Mouse (Mus musculus) forebrain, embryonic 11.5 days (tissue): ENCODE data around the gene Bnipl. TPM values are rescaled to one million over a fixed set of nuclear protein-coding genes. Genes with fewer than 3 reads are reported as not detected.

ENCODE experiments used
- ATAC-seq: fragments of 200-750 bp; cut with Nextera tagmentation; replicated peaks from 2 replicates; pipeline ENCODE4 v1.8.0; 2017; ENCODE audit warnings: moderate TSS enrichment; ENCODE audit not compliant: low FRiP score
- DNase-seq: peaks from one replicate; pipeline ENCODE4 v3.0.0-alpha.2; 2017; ENCODE audit warnings: low spot score
- H3K27ac ChIP-seq: fragments of 300-500 bp; sonication (generic); 2 replicates; pipeline ENCODE4 v1.5.1; 2014; ENCODE audit warnings: low read depth, low read length
- H3K27me3 ChIP-seq: fragments of 300-500 bp; sonication (generic); 2 replicates; pipeline ENCODE4 v1.6.1; 2014; ENCODE audit warnings: mild to moderate bottlenecking, low read length, mixed read lengths; ENCODE audit not compliant: control insufficient read depth, insufficient read depth
- H3K36me3 ChIP-seq: fragments of 300-500 bp; sonication (generic); 2 replicates; pipeline ENCODE4 v1.6.1; 2014; ENCODE audit warnings: mild to moderate bottlenecking, low read length, moderate library complexity, mixed read lengths; ENCODE audit not compliant: control insufficient read depth, insufficient read depth
- H3K4me1 ChIP-seq: fragments of 300-500 bp; sonication (generic); replicated peaks from 2 replicates; pipeline ENCODE4 v1.6.1; 2014; ENCODE audit warnings: low read length, mixed read lengths; ENCODE audit not compliant: control insufficient read depth, insufficient read depth
- H3K4me2 ChIP-seq: fragments of 300-500 bp; sonication (generic); 2 replicates; pipeline ENCODE4 v1.6.1; 2014; ENCODE audit warnings: low read depth, mild to moderate bottlenecking, low read length, moderate library complexity, mixed read lengths; ENCODE audit not compliant: severe bottlenecking
- H3K4me3 ChIP-seq: fragments of 300-500 bp; sonication (generic); 2 replicates; pipeline ENCODE4 v1.5.1; 2014; ENCODE audit warnings: low read depth, low read length
- H3K9ac ChIP-seq: fragments of 300-500 bp; sonication (generic); 2 replicates; pipeline ENCODE4 v1.6.1; 2014; ENCODE audit warnings: low read length
- H3K9me3 ChIP-seq: fragments of 300-500 bp; sonication (generic); 2 replicates; pipeline ENCODE4 v1.6.1; 2016; ENCODE audit warnings: low read length, mixed read lengths; ENCODE audit not compliant: control insufficient read depth
- WGBS: fragments of 180-500 bp; shearing (Covaris S2); extraction: QIAGEN DNeasy Blood & Tissue Kit; methylation state at CpG from one replicate; pipeline ENCODE4 v1.1.7; 2014; 5-methylcytosine and 5-hydroxymethylcytosine counted together
- polyA plus RNA-seq: library from polyadenylated mRNA; unstranded; fragments of >200 nt; fragmentation: Nextera tagmentation; extraction: Ambion mirVana; gene quantifications from 2 replicates; pipeline ENCODE4 v1.2.1, GENCODE M21; 2014

The Bnipl gene
- polyA plus RNA-seq, 1 experiment from 2014 or later = 0.72 TPM

DNA sequence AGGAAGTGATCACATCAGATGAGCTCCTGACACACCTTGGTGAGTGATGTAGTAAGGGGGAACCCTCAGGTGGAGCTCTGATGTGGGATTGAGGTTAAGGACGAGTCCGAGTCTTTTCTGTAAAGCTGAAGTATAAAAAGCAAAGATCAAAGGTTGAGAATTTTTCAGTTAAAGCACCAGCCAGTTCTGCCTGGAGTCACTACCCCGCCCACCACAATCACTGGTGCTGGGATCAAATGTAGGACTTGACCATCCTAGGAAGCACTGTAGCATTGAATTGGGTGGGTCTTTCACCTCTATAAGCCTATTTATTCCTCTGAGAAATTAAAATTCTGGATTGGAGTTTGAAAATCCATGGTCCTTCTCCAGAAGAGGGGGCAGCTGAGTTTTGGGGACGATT, 40.0 kb upstream of the Bnipl start:
- Histone ChIP-seq H3K27ac (no peak overlapping the region), H3K9me3 (no peaks in the 10 kb centered on the region), H3K4me3 (no peak overlapping the region), H3K4me1 (no peaks in the 10 kb centered on the region), H3K36me3 (no peaks in the 10 kb centered on the region; the same call in 1 of the 2 replicates), H3K4me2 (no peak overlapping the region), H3K9ac (no peak overlapping the region), H3K27me3 (no peaks in the 10 kb centered on the region)
- ATAC-seq = no peak
- WGBS = 91% methylated on average over 4 of the region's 4 CpGs
- DNase-seq = no peak

DNA sequence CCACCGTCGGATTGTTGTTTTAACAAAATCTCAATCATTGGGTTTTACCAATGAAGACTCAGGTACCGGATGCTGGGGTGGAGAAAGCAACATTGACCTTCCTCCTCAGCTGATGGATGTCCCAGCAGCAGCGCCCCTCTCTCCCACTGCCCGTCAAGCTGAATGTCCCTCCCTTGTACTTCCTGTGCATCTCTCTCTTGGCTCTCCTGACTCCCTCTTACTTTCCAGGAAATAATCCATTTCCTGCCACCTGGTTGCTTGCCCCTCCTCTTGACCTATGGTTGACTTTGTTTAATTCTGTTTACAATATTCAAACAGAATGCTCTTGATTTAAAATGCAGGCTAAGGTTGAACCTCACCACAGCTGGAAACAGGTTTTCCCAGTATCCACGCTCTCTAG, 39.2 kb upstream of the Bnipl start:
- Histone ChIP-seq H3K4me1 (no peaks in the 10 kb centered on the region), H3K36me3 (no peaks in the 10 kb centered on the region; the same call in 1 of the 2 replicates), H3K4me3 (no peak overlapping the region), H3K9ac (no peak overlapping the region), H3K27me3 (no peaks in the 10 kb centered on the region), H3K4me2 (no peak overlapping the region), H3K27ac (no peak overlapping the region), H3K9me3 (no peaks in the 10 kb centered on the region)
- 79% methylated on average over 6 of the region's 6 CpGs for WGBS
- ATAC-seq = no peak
- no peak for DNase-seq

- DNase-seq (no peak), ATAC-seq (no peak)
- no peak overlapping the region for H3K9ac ChIP-seq
- H3K27me3 ChIP-seq = no peaks in the 10 kb centered on the region
- H3K27ac ChIP-seq = no peak overlapping the region
- no peaks in the 10 kb centered on the region for H3K9me3 ChIP-seq
- H3K4me3 ChIP-seq = no peak overlapping the region
- H3K4me1 ChIP-seq = no peaks in the 10 kb centered on the region
- no peaks in the 10 kb centered on the region; the same call in 1 of the 2 replicates for H3K36me3 ChIP-seq
- H3K4me2 ChIP-seq = no peak overlapping the region
- WGBS = 93% methylated on average over 4 of the region's 4 CpGs
These were observed 38.4 kb upstream of the Bnipl start for GRCm38 (mm10) chr3:95289419-95289818.

DNA sequence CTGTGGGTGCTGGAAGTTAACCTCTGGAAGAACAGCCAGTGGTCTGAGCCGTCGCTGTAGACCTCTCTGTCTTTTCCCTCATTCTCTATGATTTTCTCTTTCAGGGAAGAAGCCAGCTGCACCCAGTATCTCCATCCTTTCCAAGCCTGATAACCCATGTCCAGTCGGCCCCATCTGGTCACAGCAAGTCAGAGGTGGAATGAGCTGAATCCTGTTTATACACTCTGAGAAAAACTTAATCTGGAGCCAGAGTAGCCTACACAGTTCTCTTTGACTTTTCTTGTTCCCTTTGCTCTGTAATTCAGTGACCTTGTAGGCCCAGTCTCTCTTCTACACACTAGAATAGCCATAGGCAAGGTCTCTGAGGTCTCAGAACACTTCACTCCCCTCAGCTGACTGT, 36.5 kb upstream of the Bnipl start:
- DNase-seq (no peak), ATAC-seq (no peak)
- Histone ChIP-seq H3K4me1 (peaks cover 6% of the 10 kb centered on the region), H3K9ac (no peak overlapping the region), H3K36me3 (no peaks in the 10 kb centered on the region), H3K9me3 (no peaks in the 10 kb centered on the region), H3K27me3 (no peaks in the 10 kb centered on the region), H3K27ac (no peak overlapping the region), H3K4me3 (no peak overlapping the region), H3K4me2 (no peak overlapping the region)
- WGBS = 92% methylated on average over 3 of the region's 3 CpGs

DNA sequence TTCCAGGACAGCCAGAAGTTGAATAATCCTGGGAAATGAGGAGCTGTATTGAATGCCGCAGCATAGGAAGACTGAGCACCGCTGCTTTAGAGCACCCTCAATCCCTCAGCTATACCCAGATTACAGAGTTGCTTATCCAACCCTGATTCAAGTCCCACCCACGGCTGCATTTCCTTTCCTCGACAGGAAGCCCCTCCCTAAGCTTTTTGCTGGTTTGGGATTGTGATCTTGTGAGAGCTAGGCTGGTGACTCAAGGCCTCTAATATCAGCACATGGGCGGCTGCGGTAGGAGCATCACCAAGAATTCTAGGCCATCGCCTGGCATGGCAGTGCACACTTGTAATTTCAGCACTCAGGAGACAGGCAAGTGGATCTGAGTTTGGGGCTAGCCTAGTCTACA, 35.5 kb upstream of the Bnipl start:
- Histone ChIP-seq H3K27ac (no peak overlapping the region), H3K4me2 (no peak overlapping the region), H3K36me3 (no peaks in the 10 kb centered on the region), H3K9me3 (no peaks in the 10 kb centered on the region), H3K9ac (no peak overlapping the region), H3K27me3 (no peaks in the 10 kb centered on the region), H3K4me1 (peaks cover 6% of the 10 kb centered on the region), H3K4me3 (no peak overlapping the region)
- 87% methylated on average over 7 of the region's 7 CpGs for WGBS
- no peak for ATAC-seq
- DNase-seq = no peak

- DNase-seq (no peak), ATAC-seq (no peak)
- Histone ChIP-seq H3K4me3 (no peak overlapping the region), H3K4me1 (peaks cover 6% of the 10 kb centered on the region), H3K4me2 (no peak overlapping the region), H3K9ac (no peak overlapping the region), H3K36me3 (no peaks in the 10 kb centered on the region), H3K27ac (no peak overlapping the region), H3K27me3 (no peaks in the 10 kb centered on the region), H3K9me3 (no peaks in the 10 kb centered on the region)
- WGBS = 74% methylated on average over 5 of the region's 5 CpGs
These were observed 35.0 kb upstream of the Bnipl start for GRCm38 (mm10) chr3:95286011-95286410.

- WGBS = 96% methylated on average over 5 of the region's 5 CpGs
- no peak overlapping the region for H3K27ac ChIP-seq
These were observed 34.4 kb upstream of the Bnipl start for GRCm38 (mm10) chr3:95285390-95285789.

GRCm38 (mm10) chr3:95284501-95285281, 33.7 kb upstream of the Bnipl start:
- Histone ChIP-seq H3K9me3 (no peaks in the 10 kb centered on the region), H3K9ac (no peak overlapping the region), H3K4me3 (no peak overlapping the region), H3K36me3 (no peaks in the 10 kb centered on the region), H3K27ac (no peak overlapping the region), H3K4me1 (peaks cover 8% of the 10 kb centered on the region), H3K27me3 (no peaks in the 10 kb centered on the region), H3K4me2 (peak overlapping the region; percentile 84; the same call in 1 of the 2 replicates)
- DNase-seq = no peak
- no peak for ATAC-seq
- WGBS = 90% methylated on average over 12 of the region's 12 CpGs

More at GRCm38 (mm10) chr3:95285390-95285789, 34.4 kb upstream of the Bnipl start:
- no peaks in the 10 kb centered on the region for H3K9me3 ChIP-seq
- peaks cover 8% of the 10 kb centered on the region for H3K4me1 ChIP-seq
- ATAC-seq = no peak
- H3K36me3 ChIP-seq = no peaks in the 10 kb centered on the region
- no peak for DNase-seq
- no peak overlapping the region for H3K4me2 ChIP-seq
- H3K4me3 ChIP-seq = no peak overlapping the region
- no peak overlapping the region for H3K9ac ChIP-seq
- no peaks in the 10 kb centered on the region for H3K27me3 ChIP-seq

DNA sequence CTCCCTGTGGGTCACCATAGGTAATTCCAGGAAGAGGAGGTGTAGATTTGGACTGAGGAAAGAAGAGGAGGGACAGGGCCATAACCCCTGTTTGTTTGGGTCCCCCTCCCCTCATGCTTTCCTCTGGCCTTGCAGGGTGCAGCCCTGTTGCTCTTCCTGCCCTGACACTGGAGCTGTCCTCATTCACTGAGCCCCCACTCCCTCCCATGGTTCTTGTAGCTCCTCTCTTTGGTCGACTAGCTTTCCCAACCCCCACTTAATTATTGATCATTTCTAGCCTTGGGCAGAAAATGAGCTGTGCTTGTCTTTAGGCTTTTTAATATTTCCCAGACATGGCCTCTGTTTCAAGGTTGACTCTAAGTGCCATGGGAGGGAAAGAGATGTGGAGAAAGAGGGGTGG, 33.1 kb upstream of the Bnipl start:
- 17% methylated on average over 1 of the region's 1 CpGs for WGBS
- peak overlapping the region; percentile 60 for H3K9ac ChIP-seq
- H3K9me3 ChIP-seq = no peaks in the 10 kb centered on the region
- ATAC-seq (no peak), DNase-seq (no peak)
- H3K4me1 ChIP-seq = peaks cover 8% of the 10 kb centered on the region
- no peak overlapping the region for H3K27ac ChIP-seq
- peak overlapping the region; percentile 84 for H3K4me2 ChIP-seq
- no peaks in the 10 kb centered on the region for H3K36me3 ChIP-seq
- no peaks in the 10 kb centered on the region for H3K27me3 ChIP-seq
- peak overlapping the region; percentile 72 for H3K4me3 ChIP-seq
